Mouse (Mus musculus) intestine, postnatal 0 days (tissue): ENCODE measurements around the gene Kansl1l. TPM values are rescaled to one million over a fixed set of nuclear protein-coding genes. Genes with fewer than 3 reads are reported as not detected.

ENCODE experiments used
- ATAC-seq: fragments of 200-750 bp; cut with Nextera tagmentation; 2 replicates; pipeline ENCODE4 v1.8.0; 2017; ENCODE audit warnings: mild to moderate bottlenecking, moderate TSS enrichment, moderate library complexity
- H3K27ac ChIP-seq: fragments of 300-500 bp; sonication (generic); 2 replicates; pipeline ENCODE4 v1.5.1; 2014; ENCODE audit warnings: mild to moderate bottlenecking, low read depth, low read length, moderate library complexity
- H3K27me3 ChIP-seq: fragments of 300-500 bp; sonication (generic); replicated peaks from 2 replicates; pipeline ENCODE4 v1.6.1; 2014; ENCODE audit warnings: low read length, mixed read lengths; ENCODE audit not compliant: control insufficient read depth, insufficient read depth
- H3K36me3 ChIP-seq: fragments of 300-500 bp; sonication (generic); 2 replicates; pipeline ENCODE4 v1.6.1; 2014; ENCODE audit warnings: mild to moderate bottlenecking, moderate library complexity; ENCODE audit not compliant: control insufficient read depth, insufficient read depth
- H3K4me1 ChIP-seq: fragments of 300-500 bp; sonication (generic); replicated peaks from 2 replicates; pipeline ENCODE4 v1.6.1; 2014; ENCODE audit warnings: antibody characterized with exemption, low read length, mixed read lengths; ENCODE audit not compliant: control insufficient read depth, insufficient read depth
- H3K4me2 ChIP-seq: fragments of 300-500 bp; sonication (generic); replicated peaks from 2 replicates; pipeline ENCODE4 v1.6.1; 2014; ENCODE audit warnings: low read depth, mild to moderate bottlenecking, moderate library complexity
- H3K4me3 ChIP-seq: fragments of 300-500 bp; sonication (generic); 2 replicates; pipeline ENCODE4 v1.5.1; 2014; ENCODE audit warnings: low read depth, low read length
- H3K9ac ChIP-seq: fragments of 300-500 bp; sonication (generic); 2 replicates; pipeline ENCODE4 v1.6.1; 2014; ENCODE audit warnings: mild to moderate bottlenecking, low read depth, low read length
- H3K9me3 ChIP-seq: fragments of 300-500 bp; sonication (generic); 2 replicates; pipeline ENCODE4 v1.6.1; 2016; ENCODE audit warnings: mixed run types; ENCODE audit not compliant: control insufficient read depth
- CTCF ChIP-seq: sonication (generic); IDR thresholded peaks from 2 replicates; pipeline ENCODE4 v1.5.1; 2016; ENCODE audit warnings: low read depth, mild to moderate bottlenecking, control low read depth, antibody characterized with exemption, moderate library complexity
- WGBS: fragments of 180-500 bp; shearing (Covaris S2); extraction: QIAGEN DNeasy Blood & Tissue Kit; methylation state at CpG from one replicate; pipeline ENCODE4 v1.1.7; 2014; 5-methylcytosine and 5-hydroxymethylcytosine counted together
- polyA plus RNA-seq: library from polyadenylated mRNA; unstranded; fragments of >200 nt; fragmentation: Nextera tagmentation; extraction: Ambion mirVana; gene quantifications from 2 replicates; pipeline ENCODE4 v1.2.1, GENCODE M21; 2015

The Kansl1l gene
- polyA plus RNA-seq, 1 experiment from 2014 or later = 7.2 TPM

DNA sequence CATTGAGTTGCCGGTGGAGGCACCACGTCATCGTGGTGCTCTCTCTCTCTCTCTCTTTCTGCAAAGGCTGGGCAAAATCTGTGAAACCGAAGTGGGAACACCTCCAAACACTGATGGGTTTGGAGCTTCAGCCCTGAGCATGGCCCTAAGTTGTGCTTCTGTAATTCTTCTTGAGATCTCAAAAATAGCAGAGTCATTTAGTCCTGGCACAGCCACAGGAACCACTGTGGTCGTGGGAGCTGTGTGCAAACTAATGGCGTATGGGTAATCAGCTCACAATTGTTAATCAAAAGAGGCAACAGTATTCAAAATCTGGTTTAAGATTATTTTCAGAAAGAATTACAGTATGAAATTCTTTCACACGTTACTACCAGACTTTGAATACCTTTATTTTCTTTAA lies 144.6 kb downstream of the Kansl1l start:
- no peak for TF ChIP-seq CTCF
- Histone ChIP-seq H3K4me1 (no peaks in the 10 kb centered on the region), H3K9me3 (no peaks in the 10 kb centered on the region), H3K4me3 (no peak overlapping the region), H3K27ac (no peak overlapping the region), H3K27me3 (no peaks in the 10 kb centered on the region), H3K9ac (no peak overlapping the region), H3K36me3 (no peaks in the 10 kb centered on the region), H3K4me2 (no peak overlapping the region)
- WGBS = 82% methylated on average over 7 of the region's 7 CpGs
- ATAC-seq = no peak

DNA sequence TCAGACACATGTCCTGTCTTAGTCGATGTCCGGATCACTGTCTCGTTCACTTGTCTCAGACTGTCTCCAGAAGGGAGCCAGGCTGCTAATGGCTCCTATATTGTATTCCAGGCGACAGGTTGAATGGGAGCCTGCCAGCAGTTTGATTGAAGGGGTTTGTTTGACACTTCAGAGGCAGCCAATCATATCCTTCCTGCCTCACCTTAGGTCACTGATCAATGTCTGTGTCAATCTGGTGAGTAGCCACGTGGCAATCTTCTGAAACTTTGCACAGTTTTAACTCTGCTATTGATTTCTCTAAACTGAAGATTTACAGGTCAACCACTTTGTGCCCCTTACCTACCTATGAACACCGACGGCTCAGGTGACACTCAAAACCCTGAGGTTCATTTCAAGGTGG lies 145.9 kb downstream of the Kansl1l start:
- no peak overlapping the region for H3K27ac ChIP-seq
- H3K4me1 ChIP-seq = no peaks in the 10 kb centered on the region
- H3K27me3 ChIP-seq = no peaks in the 10 kb centered on the region
- no peak overlapping the region for H3K9ac ChIP-seq
- no peak for ATAC-seq
- 51% methylated on average over 7 of the region's 7 CpGs for WGBS
- H3K4me3 ChIP-seq = no peak overlapping the region
- H3K36me3 ChIP-seq = no peaks in the 10 kb centered on the region
- TF ChIP-seq CTCF = no peak
- no peak overlapping the region for H3K4me2 ChIP-seq
- H3K9me3 ChIP-seq = no peaks in the 10 kb centered on the region

Other genes with a start within 250 kb of the Kansl1l start
- 41.4 and 44.3 TPM in 2 replicates for gene Rpe, start 116.7 kb downstream of the Kansl1l start, polyA plus RNA-seq
- 610 and 613 TPM in 2 replicates for gene Acadl, start 45.7 kb upstream of the Kansl1l start, polyA plus RNA-seq
- 8.7 and 10.3 TPM in 2 replicates for gene Myl1, start 127.8 kb upstream of the Kansl1l start, polyA plus RNA-seq
- gene Lancl1, start 221.3 kb upstream of the Kansl1l start, polyA plus RNA-seq = 32.9 and 35.5 TPM in 2 replicates